Mouse (Mus musculus) midbrain, embryonic 15.5 days (tissue): Measurements from ENCODE around the gene Lmo7. TPM values are rescaled to one million over a fixed set of nuclear protein-coding genes. Genes with fewer than 3 reads are reported as not detected.

Experiments
- ATAC-seq: fragments of 200-750 bp; cut with Nextera tagmentation; replicated peaks from 2 replicates; pipeline ENCODE4 v1.8.0; 2017; ENCODE audit warnings: moderate TSS enrichment
- H3K27ac ChIP-seq: fragments of 300-500 bp; sonication (generic); 2 replicates; pipeline ENCODE4 v1.5.1; 2015; ENCODE audit warnings: mild to moderate bottlenecking, inconsistent platforms
- H3K27me3 ChIP-seq: fragments of 300-500 bp; sonication (generic); replicated peaks from 2 replicates; pipeline ENCODE4 v1.6.1; 2015; ENCODE audit warnings: inconsistent platforms
- H3K36me3 ChIP-seq: fragments of 300-500 bp; sonication (generic); replicated peaks from 2 replicates; pipeline ENCODE4 v1.6.1; 2015; ENCODE audit warnings: inconsistent platforms
- H3K4me1 ChIP-seq: fragments of 300-500 bp; sonication (generic); 2 replicates; pipeline ENCODE4 v1.6.1; 2015; ENCODE audit warnings: inconsistent platforms
- H3K4me2 ChIP-seq: fragments of 300-500 bp; sonication (generic); 2 replicates; pipeline ENCODE4 v1.6.1; 2015; ENCODE audit warnings: inconsistent platforms, mild to moderate bottlenecking, moderate library complexity
- H3K4me3 ChIP-seq: fragments of 300-500 bp; sonication (generic); 2 replicates; pipeline ENCODE4 v1.5.1; 2015; ENCODE audit warnings: mild to moderate bottlenecking, inconsistent platforms
- H3K9ac ChIP-seq: fragments of 300-500 bp; sonication (generic); 2 replicates; pipeline ENCODE4 v1.6.1; 2015; ENCODE audit warnings: mild to moderate bottlenecking, inconsistent platforms
- H3K9me3 ChIP-seq: fragments of 300-500 bp; sonication (generic); 2 replicates; pipeline ENCODE4 v1.6.1; 2016; ENCODE audit warnings: inconsistent platforms
- WGBS: fragments of 180-500 bp; shearing (Covaris S2); methylation state at CpG from one replicate; pipeline ENCODE4 v1.1.7; 2015; ENCODE audit warnings: mixed read lengths; 5-methylcytosine and 5-hydroxymethylcytosine counted together
- polyA plus RNA-seq: library from polyadenylated mRNA; unstranded; fragments of >200 nt; fragmentation: Nextera tagmentation; extraction: Ambion mirVana; gene quantifications from 2 replicates; pipeline ENCODE4 v1.2.1, GENCODE M21; 2015

Lmo7 gene
- polyA plus RNA-seq, 1 experiment from 2014 or later: 2.3 TPM

DNA sequence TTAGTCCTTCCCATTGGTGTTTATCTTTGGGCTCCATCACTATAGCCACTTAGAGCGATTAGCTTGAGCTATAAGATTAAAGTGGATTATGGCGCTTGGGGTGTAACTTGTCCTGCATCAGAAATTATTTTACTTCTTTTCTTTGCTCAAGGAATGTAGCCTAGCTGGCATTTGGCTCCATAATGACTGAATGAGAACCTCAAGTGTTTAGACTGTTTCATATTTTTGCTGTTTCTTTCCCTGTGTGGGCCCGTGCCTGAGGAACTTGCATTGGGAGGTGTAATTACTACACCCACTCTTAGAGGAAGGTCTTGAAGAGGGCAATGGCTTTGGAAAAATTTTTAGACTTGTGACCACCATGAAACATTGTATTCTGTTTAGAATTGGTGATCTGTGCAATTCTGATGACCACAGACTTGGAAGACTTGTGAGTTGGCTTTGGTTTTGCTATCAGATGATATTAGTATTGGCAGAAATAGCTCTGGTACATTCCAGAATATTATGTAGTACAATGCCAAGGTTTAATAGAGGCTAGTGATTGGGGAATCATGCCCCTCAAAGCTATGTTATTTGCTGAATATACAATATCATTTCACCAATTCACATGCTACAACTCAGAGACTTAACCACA lies 54.7 kb downstream of the Lmo7 start:
- 96% methylated on average over 3 of the region's 3 CpGs for WGBS
- no peak overlapping the region for H3K9ac ChIP-seq
- H3K9me3 ChIP-seq: no peaks in the 10 kb centered on the region
- H3K4me2 ChIP-seq: no peak overlapping the region
- no peak for ATAC-seq
- H3K27ac ChIP-seq: no peak overlapping the region
- H3K4me1 ChIP-seq: no peaks in the 10 kb centered on the region
- no peaks in the 10 kb centered on the region for H3K36me3 ChIP-seq
- H3K27me3 ChIP-seq: no peaks in the 10 kb centered on the region
- no peak overlapping the region for H3K4me3 ChIP-seq

DNA sequence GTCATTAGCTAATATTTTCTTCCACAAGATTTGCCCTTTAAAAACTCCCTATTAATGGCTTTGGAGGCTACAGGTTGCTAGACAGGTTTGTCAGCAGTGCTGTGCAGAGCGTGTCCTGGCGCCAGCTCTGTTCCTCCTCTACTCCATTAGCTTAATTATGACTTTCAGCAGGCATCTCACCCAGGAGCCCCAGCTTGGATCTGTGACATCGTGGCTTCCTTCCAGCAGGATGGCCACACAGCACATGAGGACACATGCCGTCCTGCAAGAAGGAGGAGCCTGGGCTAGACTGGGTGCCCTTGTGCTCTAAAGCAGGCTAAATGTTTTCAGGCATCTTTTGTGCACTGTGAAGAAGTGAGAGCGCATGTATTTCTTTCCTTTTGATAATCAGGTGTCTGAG lies 58.1 kb downstream of the Lmo7 start:
- H3K4me1 ChIP-seq: no peaks in the 10 kb centered on the region
- H3K4me2 ChIP-seq: no peak overlapping the region
- no peaks in the 10 kb centered on the region for H3K36me3 ChIP-seq
- WGBS: 76% methylated on average over 5 of the region's 5 CpGs
- no peak overlapping the region for H3K4me3 ChIP-seq
- no peak overlapping the region for H3K9ac ChIP-seq
- no peaks in the 10 kb centered on the region for H3K9me3 ChIP-seq
- H3K27ac ChIP-seq: no peak overlapping the region
- no peak for ATAC-seq
- H3K27me3 ChIP-seq: no peaks in the 10 kb centered on the region

DNA sequence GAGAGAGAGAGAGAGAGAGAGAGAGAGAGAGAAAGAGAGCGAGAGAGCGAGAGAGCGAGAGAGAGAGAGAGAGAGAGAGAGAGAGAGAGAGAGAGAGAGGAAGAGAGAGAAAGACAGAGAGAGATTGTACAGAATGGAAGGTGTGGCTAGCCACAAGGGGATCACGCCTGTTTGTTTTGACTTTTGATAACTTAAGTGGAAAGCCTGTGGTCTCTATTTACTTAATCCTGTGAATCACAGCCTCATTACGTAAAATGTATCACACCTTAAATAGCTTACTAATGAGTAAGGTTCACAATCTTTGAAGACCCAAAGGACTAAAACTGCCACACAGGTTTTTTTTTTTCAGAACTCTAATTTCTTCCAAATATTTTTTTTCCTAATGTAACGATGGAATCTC lies 58.7 kb downstream of the Lmo7 start:
- Histone ChIP-seq H3K4me3 (no peak overlapping the region), H3K27ac (no peak overlapping the region), H3K36me3 (no peaks in the 10 kb centered on the region), H3K9ac (no peak overlapping the region), H3K27me3 (no peaks in the 10 kb centered on the region), H3K4me2 (no peak overlapping the region), H3K9me3 (no peaks in the 10 kb centered on the region), H3K4me1 (no peaks in the 10 kb centered on the region)
- 75% methylated on average over 6 of the region's 6 CpGs for WGBS
- ATAC-seq: no peak

DNA sequence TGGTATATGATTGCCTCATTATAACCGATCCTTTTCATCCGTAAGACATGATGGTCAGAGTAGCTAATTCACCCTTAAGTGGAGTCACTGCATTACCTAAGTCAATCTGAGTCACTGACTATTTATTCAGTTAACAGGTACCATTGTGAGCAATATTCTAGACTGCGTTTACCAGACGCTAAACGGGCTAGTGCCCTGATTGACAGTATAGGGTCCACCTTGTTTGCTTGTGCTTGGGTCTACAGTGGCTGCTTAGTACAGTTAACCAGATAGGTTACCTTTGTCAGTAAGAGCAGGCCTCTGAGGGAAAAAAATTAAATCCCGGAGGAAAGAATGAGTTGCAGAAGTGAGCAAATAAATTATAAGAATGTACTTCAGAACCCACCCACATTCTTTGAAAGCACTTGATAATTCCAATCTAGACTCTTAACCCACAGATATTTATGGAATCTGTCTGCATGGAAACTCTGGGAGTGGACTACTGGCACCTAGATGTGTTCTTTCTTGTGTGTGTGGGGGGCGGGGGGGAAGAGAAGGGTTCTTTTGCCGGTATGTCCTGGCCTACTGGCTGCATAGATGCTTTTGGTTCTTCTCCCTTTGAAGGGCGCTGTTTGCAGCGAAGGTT lies 64.9 kb downstream of the Lmo7 start:
- Histone ChIP-seq H3K4me3 (no peak overlapping the region), H3K4me1 (no peaks in the 10 kb centered on the region), H3K36me3 (no peaks in the 10 kb centered on the region), H3K4me2 (no peak overlapping the region), H3K27me3 (no peaks in the 10 kb centered on the region), H3K9ac (no peak overlapping the region), H3K9me3 (no peaks in the 10 kb centered on the region), H3K27ac (no peak overlapping the region)
- ATAC-seq: no peak
- 96% methylated on average over 10 of the region's 10 CpGs for WGBS

DNA sequence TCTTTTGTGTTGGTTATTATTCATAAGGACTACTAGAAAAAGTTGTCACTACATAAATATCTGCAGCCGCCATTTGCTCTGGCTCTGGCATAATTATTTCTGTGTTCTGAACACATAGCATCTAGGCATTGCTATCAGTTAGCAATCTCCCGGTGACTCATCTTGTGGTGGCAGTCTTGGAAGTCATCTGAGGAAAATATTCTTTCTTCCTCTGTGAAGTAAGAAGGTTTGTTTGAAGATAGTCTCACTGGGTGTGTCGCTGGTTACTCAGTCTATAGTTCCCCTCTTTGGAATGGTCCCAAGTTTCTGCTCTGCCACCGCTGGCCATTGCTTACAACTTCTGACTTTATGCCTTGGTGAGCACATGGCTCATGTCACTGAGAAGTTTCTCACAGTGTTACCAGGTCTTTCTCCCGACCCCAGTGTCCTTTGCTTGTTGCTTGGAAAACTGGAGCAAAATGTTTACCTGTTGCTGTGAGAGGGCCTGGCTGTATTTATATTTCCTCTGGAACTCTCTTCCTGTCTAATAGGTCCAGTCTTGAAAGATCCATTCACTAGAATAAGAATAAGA lies 68.3 kb downstream of the Lmo7 start:
- Histone ChIP-seq H3K27me3 (no peaks in the 10 kb centered on the region), H3K9me3 (no peaks in the 10 kb centered on the region), H3K9ac (no peak overlapping the region), H3K27ac (no peak overlapping the region), H3K36me3 (no peaks in the 10 kb centered on the region), H3K4me1 (no peaks in the 10 kb centered on the region), H3K4me2 (no peak overlapping the region), H3K4me3 (no peak overlapping the region)
- no peak for ATAC-seq
- WGBS: 87% methylated on average over 5 of the region's 5 CpGs

DNA sequence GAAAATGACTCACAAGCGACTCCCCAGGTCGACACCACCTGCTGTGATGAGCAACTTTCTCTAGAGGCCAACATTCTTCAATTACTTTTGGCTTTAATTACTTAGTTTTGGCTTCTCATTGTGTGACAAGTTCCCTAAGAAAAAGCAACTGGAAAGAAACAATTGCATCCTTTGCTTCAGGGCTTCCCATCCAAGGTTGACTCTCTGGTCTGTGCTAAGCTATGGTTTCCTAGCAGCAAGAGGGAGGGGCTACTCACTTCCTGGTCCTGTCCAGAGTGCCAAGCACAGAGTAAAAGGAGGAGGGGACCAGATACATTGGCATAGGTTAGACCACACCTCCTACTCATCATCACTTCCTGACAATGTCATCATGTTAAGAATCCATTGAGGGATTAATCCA lies 69.0 kb downstream of the Lmo7 start:
- Histone ChIP-seq H3K27ac (no peak overlapping the region), H3K9ac (no peak overlapping the region), H3K4me3 (no peak overlapping the region), H3K27me3 (no peaks in the 10 kb centered on the region), H3K9me3 (no peaks in the 10 kb centered on the region), H3K4me2 (no peak overlapping the region), H3K36me3 (no peaks in the 10 kb centered on the region), H3K4me1 (no peaks in the 10 kb centered on the region)
- no peak for ATAC-seq
- 79% methylated on average over 2 of the region's 2 CpGs for WGBS

DNA sequence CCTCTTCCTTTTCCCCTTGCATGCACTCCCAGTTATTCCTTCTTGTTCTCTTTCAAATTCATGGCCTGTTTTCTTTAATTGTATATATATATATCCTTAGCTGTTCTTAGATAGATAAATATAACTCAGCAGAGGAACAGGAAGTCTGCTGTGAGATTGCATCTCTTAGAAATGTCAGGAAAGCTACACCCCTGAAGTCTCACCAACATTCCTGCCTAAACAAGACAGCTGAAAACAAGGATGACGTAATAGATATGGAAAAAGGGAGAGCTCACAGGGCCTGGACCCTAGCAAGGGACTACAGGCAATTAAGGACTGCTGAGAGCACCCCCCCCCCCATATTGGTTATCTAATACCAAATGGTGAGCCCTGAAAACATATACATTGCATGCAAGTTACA lies 71.9 kb downstream of the Lmo7 start:
- WGBS: 90% methylated on average over 1 of the region's 1 CpGs
- no peaks in the 10 kb centered on the region for H3K9me3 ChIP-seq

DNA sequence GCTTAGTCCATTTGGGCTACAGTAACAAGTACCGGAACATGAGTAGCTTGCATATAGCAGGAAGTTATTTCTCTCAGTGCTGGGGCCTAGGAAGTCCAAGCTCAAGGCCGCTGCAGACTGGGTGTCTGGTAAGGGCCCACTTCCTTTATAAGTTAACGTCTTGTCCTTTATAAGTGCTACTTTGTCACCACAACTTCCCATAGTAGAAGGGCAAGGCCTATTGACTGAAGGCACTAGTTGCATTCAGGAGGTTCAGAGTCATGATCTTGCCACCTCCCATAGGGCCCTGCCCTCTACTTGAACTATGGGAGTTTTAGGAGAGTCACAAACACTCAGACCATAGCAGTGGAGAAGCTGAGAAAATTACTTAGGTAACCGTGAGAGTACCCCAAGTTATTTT lies 74.4 kb downstream of the Lmo7 start:
- no peaks in the 10 kb centered on the region for H3K4me1 ChIP-seq
- no peak overlapping the region for H3K4me2 ChIP-seq
- H3K36me3 ChIP-seq: no peaks in the 10 kb centered on the region
- H3K9ac ChIP-seq: no peak overlapping the region
- no peaks in the 10 kb centered on the region for H3K9me3 ChIP-seq
- no peak overlapping the region for H3K27ac ChIP-seq
- 87% methylated on average over 4 of the region's 4 CpGs for WGBS
- no peaks in the 10 kb centered on the region for H3K27me3 ChIP-seq
- ATAC-seq: no peak
- no peak overlapping the region for H3K4me3 ChIP-seq

More for the DNA sequence above, 71.9 kb downstream of the Lmo7 start:
- no peaks in the 10 kb centered on the region for H3K36me3 ChIP-seq
- ATAC-seq: no peak
- no peak overlapping the region for H3K4me2 ChIP-seq
- no peak overlapping the region for H3K9ac ChIP-seq
- H3K4me3 ChIP-seq: no peak overlapping the region
- no peak overlapping the region for H3K27ac ChIP-seq
- H3K4me1 ChIP-seq: no peaks in the 10 kb centered on the region
- no peaks in the 10 kb centered on the region for H3K27me3 ChIP-seq

DNA sequence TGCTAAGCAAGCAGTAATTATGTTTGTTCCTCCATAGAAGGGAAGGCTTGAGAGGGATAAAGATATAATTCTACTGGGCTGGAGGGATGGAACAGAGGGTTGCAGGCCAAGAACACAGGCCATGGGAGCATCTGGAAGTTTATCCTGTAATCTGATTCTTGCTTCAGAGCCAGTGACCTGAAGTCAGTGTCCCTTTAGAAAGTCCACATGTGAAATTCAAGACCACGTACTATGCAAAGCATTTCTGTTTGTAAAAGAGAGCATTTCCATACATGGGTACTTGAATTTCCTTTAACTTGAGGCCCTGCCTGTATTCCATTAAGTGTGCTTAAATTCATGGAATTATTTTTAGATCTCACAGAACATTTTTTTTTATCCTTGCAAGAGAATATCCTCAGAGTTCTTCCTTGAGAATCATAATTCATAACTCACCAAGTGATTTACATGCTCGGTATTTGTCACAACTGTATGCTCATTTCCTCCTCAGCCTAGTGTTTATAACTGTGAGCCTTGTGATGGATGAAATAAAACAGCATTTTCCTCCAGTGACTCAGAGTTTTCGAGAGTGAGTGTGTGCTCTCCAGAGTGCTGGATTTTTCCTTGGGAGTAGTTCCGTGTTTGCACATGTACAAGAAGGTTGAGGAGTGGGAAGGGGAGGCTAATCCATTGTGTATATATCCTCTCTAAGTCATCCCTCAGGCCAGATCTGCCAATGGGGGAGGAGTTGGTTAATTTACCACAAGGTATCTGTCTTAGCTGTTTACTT lies 75.0 kb downstream of the Lmo7 start:
- Histone ChIP-seq H3K9ac (no peak overlapping the region), H3K36me3 (no peaks in the 10 kb centered on the region), H3K4me2 (no peak overlapping the region), H3K9me3 (no peaks in the 10 kb centered on the region), H3K27ac (no peak overlapping the region), H3K27me3 (no peaks in the 10 kb centered on the region), H3K4me1 (no peaks in the 10 kb centered on the region), H3K4me3 (no peak overlapping the region)
- WGBS: 75% methylated on average over 4 of the region's 4 CpGs
- no peak for ATAC-seq

DNA sequence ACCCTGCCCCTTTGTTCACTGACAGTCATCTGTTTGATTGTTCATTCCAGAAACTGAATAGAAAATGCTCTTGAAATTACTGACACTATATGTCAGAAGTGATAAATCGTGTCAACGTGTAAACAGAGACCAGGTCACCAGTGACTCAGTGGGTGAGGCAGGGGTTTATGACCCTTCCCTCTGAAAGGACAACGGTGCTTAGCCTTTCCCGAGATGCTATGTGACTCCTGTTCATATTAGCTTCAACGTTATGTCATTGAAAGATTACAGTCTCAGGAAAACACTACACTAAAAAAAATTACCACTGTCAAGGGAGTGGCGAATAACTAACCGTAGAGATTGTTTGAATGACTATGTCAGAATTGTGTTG lies 75.6 kb downstream of the Lmo7 start:
- no peak for ATAC-seq
- 83% methylated on average over 7 of the region's 7 CpGs for WGBS
- H3K9ac ChIP-seq: no peak overlapping the region
- H3K27ac ChIP-seq: no peak overlapping the region
- no peaks in the 10 kb centered on the region for H3K27me3 ChIP-seq
- H3K4me1 ChIP-seq: no peaks in the 10 kb centered on the region
- no peaks in the 10 kb centered on the region for H3K9me3 ChIP-seq
- H3K4me3 ChIP-seq: no peak overlapping the region
- no peak overlapping the region for H3K4me2 ChIP-seq
- no peaks in the 10 kb centered on the region for H3K36me3 ChIP-seq

DNA sequence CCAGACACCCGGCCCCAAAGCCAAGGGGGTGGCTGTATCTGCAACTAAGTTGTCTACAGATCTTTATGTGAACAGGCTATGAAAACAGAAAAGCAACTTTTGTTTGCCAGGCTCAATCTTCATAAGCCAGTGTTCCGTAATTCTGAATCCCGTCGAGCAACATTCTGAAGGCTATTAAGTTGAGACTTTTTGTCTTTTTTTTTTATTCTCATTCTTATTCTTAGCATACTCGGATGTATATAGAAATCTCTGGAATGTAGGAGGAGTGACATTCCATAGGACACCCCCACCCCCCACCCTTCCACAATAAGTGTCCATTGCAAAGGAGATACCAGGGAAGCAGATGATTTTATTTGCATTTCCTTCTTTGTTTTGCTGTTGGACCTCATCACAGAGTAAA lies 76.3 kb downstream of the Lmo7 start:
- no peak overlapping the region for H3K9ac ChIP-seq
- no peak overlapping the region for H3K4me3 ChIP-seq
- no peak overlapping the region for H3K27ac ChIP-seq
- no peaks in the 10 kb centered on the region for H3K36me3 ChIP-seq
- H3K4me1 ChIP-seq: no peaks in the 10 kb centered on the region
- H3K27me3 ChIP-seq: no peaks in the 10 kb centered on the region
- no peak overlapping the region for H3K4me2 ChIP-seq
- ATAC-seq: no peak
- 64% methylated on average over 5 of the region's 5 CpGs for WGBS
- no peaks in the 10 kb centered on the region for H3K9me3 ChIP-seq

DNA sequence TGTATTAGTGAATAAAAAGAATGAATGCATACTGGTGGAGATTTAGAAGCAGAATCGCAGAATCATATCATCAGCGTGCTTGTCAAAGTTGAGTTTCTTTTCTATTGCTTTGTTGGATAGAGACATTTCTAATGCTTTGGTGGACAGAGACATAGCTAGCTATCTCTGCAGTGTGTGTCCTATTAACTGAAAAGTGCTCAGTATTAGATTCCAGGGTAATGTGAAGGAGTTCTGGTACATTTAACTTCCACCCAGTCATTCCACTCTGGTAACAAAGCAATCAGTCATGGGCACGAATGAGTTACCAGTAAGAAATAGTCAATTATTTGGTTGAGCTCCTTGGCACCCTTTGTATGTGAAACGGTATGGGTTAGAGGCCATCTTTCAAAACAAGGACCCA lies 76.8 kb downstream of the Lmo7 start:
- H3K9me3 ChIP-seq: no peaks in the 10 kb centered on the region
- H3K36me3 ChIP-seq: no peaks in the 10 kb centered on the region
- H3K4me1 ChIP-seq: no peaks in the 10 kb centered on the region
- H3K4me3 ChIP-seq: no peak overlapping the region
- no peak overlapping the region for H3K4me2 ChIP-seq
- no peak overlapping the region for H3K27ac ChIP-seq
- no peak for ATAC-seq
- no peaks in the 10 kb centered on the region for H3K27me3 ChIP-seq
- H3K9ac ChIP-seq: no peak overlapping the region
- WGBS: 59% methylated on average over 4 of the region's 4 CpGs
